Mouse (Mus musculus) lung, postnatal 14 days (tissue): ENCODE measurements around the gene Cnnm1.
"Not testable (repeated sequence)": the region's sequence is repeated elsewhere in the genome, so short reads cannot be mapped to it uniquely, and the experiment has no call there.

Experiments
- DNase-seq: peaks from one replicate; pipeline ENCODE4 v3.0.0; 2021

Gene Cnnm1

DNA sequence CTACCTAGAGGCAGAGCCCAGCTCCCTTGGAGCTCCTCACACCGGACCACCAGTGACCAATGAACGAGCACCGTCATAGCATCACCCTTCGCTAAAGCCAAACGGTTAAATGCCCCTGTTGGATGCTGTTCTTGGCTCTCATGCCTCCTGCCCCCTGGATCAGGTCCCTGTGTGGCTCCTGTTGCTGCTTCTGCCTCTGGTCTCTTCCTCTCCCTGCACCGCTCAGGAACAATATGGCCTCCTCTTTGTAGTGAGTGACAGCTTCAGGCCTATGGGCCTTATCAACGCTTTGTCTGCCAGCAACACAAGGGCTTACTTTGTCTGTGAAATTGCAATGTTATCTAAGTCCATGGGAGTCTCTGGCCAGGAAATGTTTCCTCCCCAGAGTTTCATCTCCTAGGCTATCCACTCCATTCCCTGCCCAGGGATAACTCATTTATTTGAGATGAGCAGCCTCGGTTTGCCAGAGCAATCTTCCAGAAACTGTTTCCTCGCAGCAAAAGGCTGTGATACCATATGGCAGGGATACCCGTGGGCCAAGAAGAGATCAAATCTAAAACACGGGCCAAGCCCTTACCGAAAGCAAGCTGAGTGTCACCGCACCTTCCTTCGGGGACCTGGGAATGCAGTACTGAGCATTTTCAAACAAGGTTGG is 25.5 kb downstream of the Cnnm1 start:
- DNase-seq: no peak

DNA sequence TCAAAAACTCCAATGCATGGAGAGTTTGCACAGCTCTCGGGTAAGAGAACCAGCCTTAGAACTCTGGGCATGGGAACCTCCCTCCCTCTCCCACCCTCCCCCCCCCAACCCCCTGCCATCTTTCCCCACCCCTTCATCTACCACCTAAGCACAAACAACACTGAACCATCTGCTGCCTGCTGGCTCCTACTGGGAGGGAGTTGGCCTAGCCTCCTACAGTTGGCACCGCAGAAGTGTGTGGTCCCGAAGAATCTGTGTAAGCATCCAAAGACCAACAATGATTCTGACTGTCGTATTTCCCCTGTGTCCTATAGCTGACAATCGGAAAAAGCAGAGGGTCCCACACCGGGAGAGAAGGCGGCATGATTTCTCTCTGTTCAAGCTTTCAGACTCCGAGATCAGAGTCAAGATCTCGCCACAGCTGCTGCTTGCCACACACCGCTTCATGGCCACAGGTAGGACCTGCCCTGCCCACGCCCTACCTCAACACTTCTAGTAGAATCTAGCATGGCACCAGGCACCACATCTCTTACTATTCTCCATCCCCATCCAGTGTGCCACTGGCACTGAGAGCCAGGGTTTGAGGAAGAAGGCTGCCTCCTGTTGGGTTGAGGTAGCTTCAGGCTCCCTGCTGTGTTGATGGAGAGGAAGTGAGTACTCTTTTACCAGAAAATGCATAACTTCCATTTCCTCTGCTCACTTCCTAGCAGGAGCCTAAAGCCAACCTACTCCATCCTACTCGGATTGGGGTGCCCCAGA is 27.9 kb downstream of the Cnnm1 start:
- DNase-seq: no peak

DNA sequence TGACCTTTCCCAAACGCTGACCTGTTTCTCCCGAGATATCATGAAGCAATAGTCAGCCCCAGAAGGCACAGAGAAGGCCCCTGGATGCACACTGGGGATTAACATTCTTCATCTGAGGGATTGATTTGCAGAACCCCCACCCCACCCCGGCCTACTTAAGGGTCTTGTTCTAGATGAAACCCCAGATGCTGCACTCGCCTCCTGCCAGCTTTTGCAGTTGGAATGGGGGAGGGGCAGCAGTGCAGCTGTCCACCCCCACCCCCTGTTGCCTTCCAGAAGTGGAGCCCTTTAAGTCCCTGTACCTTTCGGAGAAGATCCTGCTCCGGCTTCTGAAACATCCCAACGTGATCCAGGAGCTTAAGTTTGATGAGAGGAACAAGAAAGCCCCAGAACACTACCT is 29.1 kb downstream of the Cnnm1 start:
- no peak for DNase-seq

DNA sequence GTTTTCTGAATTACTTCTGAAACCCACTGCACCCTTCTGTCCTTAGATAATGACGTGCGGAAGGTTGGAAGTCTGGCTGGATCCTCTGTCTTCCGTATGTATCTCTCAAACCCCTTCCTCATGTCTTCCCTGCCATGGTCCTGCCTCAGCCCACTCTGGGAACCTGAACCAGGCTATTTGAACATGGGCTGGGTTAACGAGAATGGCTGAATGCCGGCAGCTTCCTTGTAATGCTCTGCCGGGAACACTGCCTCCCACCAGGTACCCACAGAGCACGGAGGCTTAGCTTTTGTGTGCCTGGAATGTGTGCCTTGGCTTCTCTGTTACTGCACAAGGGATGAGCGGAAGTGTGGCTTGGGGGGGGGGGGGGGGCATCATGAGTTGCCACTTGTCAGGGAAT is 32.1 kb downstream of the Cnnm1 start:
- DNase-seq: no peak

DNA sequence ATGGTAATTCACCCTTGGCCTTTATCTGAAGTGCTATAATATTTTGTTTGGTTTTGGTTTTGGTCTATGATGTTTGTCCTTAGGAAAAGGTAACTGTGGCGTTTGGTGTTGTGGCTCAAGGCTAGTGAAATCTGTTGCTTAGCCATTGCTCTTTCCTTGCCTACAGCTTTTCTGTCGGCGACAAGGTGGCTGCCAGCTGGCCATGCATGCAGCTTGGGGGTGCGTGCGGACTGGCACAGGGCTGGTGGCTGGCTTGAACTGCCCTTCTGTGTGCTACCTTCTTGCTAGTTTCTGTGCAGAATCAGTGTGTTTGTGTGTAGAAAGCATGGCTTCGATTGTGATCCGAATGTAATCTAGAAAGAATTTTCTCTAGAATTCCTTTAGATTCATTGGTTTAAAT is 32.5 kb downstream of the Cnnm1 start:
- no peak for DNase-seq

DNA sequence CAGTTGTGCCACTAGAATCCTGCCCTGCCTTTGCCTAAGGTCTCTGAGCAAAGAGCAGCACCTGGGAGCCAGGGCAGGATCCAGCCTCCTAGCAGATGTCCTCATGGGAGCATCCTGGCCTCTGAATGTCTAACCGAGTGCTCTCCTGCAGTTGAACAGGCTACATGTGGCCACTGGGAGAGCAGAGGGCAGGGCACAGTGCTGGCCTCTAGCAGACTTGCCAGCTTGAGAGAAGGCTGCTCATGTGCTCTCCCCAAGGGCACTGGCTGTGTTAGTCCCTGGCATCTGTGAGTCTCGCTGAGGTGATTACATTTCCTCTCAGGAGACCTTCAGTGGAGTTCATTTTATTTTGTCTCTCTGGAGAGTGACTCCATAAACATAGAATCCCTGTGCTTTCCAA is 35.4 kb downstream of the Cnnm1 start:
- DNase-seq: no peak

DNA sequence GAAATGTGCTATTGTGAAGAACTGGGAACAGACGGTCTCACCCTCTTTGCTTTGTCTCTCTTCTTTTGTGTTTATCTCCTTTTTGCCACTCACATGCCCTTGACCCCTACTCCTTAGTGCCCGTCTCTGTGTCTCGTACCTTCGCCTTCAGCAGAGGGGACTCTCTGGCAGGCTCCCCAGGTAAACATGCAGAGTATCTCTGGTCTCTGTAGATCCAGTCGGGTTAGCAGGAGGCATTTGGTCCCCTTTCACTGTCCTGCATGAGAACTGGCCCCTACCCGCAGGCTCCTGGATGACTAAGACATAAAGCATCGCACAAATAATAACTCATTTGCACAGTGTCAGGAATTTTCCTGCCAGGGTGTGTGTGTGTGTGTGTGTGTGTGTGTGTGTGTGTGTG is 35.8 kb downstream of the Cnnm1 start:
- DNase-seq: no peak

DNA sequence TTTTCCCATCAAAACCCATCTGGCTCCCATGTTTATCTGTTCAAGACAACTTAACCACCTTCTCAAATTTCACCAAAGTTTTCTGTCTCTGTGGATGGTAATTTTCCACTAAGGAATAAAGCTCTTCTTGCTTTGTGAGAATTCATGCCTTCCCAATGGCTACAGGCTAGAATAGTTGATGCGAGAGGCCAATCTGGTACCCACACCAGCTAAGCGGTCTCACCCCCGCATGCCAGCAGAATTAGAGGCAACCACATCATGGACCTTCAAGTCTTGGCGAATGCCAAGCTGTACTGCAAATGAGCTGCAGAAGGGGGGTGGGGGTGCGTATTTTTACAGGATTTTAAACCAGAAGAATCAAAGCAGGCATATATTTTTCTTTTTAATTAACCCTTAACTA is 37.2 kb downstream of the Cnnm1 start:
- no peak for DNase-seq

DNA sequence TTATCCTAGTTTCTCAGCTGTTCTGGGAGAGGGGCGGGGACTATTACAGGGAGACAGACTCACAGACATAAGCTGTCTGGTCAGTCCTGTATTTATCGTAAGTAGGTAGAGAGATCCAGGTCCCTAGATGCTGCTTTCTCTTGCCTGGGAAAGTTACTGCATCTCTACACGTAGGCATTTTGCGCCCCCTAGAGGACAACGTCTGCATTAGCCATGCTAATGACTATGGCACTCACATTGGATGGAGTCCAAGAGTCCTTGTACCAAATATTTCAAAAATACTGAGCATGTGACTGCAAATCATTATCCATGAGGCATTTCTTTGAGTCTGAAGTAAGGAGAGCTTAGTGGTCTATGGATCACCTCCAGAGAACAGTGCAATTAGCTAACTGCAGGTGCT is 38.7 kb downstream of the Cnnm1 start:
- peak; percentile 62 for DNase-seq

DNA sequence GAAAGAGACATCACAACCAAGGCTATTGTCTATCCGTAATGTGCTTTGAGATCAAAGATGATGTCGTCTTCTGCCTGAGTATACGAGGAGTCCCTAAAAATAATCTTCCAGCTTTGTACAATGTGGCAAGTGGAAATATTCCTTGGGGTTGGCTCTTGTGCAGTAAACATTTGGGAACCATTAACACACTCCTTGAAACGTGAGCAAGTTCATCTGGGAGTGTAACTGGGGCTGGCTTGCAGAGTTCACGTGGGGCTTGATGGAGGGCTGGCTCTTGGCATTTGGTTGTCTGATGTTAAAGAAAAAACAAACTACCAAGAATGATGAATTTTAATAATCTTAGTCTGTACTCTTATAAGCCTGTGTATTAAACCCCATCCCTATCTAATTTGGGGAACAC is 39.2 kb downstream of the Cnnm1 start:
- no peak for DNase-seq

DNA sequence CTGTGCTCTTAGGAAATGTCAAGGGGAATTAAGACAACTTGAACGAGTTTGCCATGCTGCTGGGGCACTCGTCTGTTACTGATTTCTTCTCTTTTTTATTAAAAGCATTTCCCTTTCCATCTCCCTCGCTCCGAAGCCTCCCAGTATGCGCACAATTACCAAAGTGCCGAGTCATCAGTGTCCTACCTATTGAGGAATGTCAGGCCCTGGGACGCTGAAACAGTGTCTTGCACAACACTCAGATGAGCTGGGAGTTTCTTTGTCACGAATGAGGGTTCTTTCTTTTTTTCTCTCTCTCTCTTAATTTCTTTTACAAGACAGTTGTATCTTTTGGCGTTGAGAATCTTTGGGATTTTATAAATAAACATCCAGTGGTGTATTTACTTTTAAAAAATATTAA is 40.3 kb downstream of the Cnnm1 start:
- no peak for DNase-seq

DNA sequence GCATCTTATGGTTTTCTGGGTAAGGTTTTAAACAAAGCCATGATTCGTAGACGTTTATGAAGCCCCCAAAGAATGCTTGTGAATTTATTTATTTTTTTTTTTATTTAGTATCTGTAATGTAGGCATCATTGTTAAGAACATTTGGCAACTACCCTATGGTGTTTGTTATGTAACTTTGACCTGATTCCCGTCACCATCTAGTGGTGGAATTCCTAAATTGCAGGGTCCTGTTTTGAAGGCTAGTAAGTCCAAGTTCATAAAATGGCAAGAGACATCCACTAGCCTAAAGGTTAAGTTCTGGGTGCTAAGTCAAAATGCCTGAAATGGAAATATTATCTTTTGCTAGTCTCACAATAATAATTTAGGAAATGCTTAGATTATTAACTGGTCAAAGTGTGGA is 47.2 kb downstream of the Cnnm1 start:
- peak; percentile 36 for DNase-seq

DNA sequence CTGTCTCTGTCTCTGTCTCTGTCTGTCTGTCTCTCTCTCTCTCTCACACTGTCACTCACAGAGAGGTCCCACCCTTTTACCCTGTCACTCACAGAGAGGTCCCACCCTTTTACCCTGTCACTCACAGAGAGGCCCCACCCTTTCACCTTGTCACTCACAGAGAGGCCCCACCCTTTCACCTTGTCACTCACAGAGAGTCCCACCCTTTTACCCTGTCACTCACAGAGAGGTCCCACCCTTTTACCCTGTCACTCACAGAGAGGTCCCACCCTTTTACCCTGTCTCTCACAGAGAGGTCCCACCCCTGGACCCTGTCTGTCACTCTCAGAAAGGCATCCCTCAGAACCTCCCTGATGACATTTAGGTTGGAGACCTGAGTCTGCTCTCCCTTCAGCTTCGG is 53.1 kb downstream of the Cnnm1 start:
- not testable (repeated sequence) for DNase-seq

DNA sequence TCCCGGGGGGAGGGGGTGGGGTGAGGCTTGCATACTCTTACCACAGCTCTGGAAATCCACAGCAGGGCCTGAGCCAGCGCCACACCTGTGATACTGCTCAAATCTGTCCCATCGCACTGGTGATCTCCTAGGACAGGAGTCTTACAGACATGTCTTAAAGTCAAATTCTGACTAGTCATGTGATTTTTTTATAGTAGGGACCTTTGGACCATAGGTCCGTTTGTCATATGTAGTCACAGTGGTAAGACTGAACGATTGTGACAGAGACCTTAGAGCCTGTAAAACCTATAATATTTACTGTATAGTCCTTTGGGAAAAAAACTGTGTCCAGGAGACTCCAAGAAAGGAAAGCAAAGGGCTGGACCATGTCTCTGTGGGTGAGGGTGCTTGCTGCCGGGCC is 53.6 kb downstream of the Cnnm1 start:
- DNase-seq: no peak

DNA sequence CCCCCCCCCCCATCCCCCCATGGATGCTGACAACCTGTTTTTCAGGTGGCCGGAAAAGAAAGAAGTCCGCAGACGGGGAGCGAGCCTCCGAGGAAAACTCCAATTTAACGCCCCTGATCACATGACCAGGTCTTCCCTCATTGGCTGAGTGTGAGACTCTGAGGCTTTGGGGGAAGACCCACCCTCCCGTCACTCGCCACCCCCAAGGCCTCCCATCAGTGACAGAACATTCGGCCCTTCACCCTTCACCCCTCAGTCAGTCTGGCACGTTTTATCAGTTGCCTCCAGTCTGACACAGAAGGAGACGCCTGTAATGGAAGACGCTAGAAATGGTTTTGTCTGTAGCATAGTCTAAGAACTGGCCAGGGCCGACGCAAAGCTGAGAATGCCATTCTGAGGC is 54.7 kb downstream of the Cnnm1 start:
- DNase-seq: no peak

DNA sequence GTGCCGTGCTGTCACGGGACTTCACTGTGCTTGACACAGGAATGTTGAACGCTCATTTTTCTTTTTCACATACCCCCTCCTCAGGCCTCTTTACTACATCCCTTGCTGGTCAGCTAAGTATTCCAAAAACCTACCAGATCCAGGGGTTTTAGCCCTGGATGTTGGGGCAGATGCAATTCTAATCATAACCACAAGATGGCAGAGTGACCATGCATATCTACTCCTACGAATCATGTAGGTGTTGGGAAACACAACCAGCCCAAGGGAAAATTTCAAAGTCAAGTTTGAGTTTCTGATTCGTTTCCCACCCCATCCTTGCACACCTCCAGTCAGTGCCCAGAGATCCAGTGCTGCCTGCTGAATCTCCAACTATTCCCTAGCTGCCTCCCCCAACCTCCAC is 55.6 kb downstream of the Cnnm1 start:
- peak; percentile 60 for DNase-seq

DNA sequence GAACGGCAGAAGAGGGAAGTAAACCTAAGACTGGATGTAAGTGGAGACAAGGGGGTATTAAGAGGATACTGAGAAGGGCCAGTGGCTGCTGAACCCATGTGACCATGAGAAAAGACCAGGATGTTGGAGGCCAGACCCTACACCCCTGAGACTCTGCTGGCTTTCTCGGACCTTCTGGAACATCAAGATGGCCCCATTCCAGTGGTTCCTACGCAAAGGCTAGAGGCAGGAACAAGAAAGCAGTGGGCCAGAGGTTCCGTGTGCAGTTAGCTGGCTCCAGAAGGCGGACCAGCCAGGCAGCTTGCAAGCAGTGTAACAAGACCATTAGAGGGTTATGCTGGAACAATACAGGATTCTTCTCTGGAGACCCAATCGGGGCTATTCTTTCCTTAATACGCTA is 57.2 kb downstream of the Cnnm1 start:
- no peak for DNase-seq

DNA sequence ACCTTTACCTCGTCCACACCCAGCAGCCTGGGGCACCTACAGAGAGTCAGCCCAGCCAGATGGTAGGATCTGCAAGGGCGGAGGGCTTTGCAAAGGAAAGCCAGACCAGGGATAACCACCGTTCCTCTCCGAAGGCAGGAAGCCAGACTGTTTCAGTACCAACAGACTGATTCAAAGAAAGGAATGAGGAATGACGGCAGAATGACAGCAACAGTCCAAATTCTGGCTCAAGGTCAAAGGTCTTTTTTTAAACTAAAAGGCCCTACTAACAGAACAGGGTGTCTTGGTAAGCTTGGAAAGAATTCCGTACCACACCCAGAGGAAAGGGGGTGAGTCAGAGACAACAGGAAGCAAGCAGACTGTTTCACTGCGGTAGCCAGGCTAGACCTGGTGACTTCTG is 58.6 kb downstream of the Cnnm1 start:
- no peak for DNase-seq

DNA sequence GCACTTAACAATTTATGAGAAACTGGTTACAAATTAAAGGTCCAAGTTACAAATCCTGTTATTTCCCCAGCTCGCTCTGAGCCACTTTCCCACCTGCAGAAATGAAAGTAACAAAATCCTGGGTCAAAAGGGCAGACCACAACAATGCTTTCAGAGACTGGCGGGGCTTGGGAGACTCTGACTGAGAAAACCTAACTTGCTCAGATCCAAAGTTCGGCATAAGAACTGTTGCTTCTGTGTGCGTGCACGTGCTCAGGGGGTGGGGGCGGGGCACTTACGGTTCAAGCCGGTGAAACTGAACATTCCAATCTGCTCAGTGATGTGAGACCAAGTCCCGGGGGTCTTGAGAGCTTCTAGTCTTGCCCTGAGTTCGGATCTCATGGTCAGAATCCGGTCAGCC is 62.4 kb downstream of the Cnnm1 start:
- no peak for DNase-seq

DNA sequence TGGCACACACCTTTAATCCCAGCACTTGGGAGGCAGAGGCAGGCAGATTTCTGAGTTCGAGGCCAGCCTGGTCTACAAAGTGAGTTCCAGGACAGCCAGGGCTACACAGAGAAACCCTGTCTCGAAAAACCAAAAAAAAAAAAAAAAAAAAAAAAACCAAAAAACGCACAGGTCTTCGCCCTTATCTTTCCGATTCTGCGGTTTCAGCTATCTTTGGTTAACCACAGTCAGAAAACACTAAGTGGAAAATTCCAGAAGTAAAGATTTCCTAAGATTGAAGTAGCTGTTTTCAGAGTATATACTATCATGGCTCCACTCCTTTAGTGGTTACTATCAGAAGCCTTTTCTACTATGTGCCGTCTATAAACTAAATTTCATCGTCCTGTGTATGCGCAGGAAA is 63.4 kb downstream of the Cnnm1 start:
- not testable (repeated sequence) for DNase-seq

DNA sequence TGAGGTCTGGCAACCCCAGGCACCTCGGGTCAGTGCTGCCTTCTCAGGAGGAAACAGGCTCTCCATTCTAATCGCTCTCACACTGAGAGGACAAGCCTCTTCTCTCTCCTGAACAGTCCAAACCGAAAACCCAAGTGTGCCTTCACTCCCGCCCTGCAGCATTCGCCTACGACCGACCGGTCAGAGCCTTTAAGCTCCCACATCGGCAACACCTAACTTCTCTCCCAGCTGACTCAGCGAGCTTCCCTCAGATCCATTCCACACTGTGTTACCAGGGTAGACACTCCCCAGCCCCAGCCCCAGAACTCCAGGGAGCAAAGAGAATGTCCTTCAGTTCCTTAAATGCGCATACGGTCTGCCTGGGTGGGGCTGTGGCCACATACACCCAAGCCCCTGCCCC is 65.2 kb downstream of the Cnnm1 start:
- DNase-seq: no peak

DNA sequence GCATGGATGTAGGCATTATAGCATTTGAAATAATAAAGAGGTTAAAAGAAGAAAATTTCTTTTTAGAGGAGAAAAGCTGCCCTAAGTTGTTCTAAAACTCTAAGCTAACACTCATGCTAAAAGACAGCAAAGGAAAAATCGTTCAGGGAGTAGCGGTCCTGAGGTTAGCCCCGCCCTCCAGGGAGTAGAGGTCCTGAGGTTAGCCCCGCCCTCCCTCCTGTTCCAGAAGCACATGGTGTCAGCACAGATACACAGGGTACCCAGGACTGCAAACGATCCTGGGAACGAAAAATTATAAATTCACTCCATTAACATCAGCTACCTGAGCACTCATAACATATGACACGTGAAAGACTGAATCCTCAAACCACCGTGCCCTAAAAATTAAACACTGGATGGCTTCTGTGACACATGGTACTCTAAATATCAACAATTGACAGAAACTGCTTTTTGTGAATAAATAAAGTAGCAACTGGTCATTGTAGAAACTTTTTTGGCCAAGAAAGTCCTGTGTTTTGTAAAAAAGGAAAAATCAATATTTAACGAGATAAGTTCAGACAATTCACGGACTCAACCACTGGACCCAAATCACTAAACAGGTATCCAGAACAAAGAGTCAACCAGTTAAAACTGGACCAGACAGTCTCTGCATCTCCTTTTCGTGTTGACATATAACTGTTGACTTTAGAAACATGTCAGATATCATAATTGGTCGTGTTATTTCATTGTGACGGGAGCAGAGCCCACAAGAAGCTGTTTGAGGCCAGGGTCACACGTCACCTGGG is 70.4 kb downstream of the Cnnm1 start:
- DNase-seq: no peak

DNA sequence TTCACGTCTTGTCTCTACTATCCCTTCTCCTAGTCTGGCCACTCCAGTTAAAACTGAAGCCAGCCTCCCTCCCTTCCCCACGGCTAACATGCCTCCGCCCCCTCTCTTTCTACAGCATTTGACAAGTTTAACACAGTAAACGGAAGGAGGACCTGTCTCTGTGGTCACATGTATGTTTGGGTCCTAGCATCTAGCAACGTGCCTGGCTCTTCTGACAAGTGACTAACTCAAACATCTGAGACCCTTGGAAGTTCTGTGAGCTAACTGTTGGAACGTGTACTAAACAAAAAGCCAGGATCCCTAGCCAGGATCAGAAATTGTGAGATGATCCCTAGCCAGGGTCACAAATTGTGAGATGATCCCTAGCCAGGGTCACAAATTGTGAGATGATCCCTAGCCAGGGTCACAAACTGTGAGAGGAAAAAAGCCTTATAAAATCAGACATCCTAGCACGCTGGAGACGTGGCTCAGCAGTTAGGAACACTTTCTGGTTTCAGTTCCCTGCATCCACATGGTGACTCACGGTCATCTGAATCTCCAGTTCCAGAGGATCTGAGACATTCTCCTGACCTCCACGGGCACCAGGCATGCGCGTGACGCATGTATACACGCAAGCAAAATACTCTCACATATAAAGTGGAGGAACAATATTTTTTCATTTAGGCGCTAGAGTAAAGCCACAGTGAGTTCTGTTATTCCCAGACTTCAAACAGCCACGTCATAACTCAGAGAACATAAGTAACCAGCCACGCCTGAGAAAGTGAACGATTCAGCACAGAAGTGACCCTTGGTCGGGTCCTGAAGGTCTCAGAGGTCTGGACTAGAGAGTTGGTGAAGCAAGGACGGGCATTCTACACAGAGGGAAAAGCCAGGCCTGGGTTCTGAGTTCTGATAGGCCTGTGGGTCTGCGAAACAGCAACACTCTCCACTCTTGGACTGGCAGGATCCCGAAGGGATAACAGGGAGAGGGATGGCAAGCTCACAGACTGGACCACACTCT is 71.7 kb downstream of the Cnnm1 start:
- no peak for DNase-seq
